Mouse (Mus musculus) ES-Bruce4 (cell line): ENCODE measurements around the gene Rrnad1.

Experiments
- CTCF ChIP-seq: IDR thresholded peaks from one replicate; pipeline ENCODE4 v1.8.1; 2011; ENCODE audit warnings: low read depth, low read length
- EP300 ChIP-seq: IDR thresholded peaks from 2 replicates; pipeline ENCODE4 v1.6.1; 2011; ENCODE audit warnings: low read depth, low read length; ENCODE audit not compliant: insufficient read depth
- POLR2A ChIP-seq: IDR thresholded peaks from one replicate; pipeline ENCODE4 v1.8.1; 2011; ENCODE audit warnings: low read length; ENCODE audit not compliant: insufficient read depth

DNA sequence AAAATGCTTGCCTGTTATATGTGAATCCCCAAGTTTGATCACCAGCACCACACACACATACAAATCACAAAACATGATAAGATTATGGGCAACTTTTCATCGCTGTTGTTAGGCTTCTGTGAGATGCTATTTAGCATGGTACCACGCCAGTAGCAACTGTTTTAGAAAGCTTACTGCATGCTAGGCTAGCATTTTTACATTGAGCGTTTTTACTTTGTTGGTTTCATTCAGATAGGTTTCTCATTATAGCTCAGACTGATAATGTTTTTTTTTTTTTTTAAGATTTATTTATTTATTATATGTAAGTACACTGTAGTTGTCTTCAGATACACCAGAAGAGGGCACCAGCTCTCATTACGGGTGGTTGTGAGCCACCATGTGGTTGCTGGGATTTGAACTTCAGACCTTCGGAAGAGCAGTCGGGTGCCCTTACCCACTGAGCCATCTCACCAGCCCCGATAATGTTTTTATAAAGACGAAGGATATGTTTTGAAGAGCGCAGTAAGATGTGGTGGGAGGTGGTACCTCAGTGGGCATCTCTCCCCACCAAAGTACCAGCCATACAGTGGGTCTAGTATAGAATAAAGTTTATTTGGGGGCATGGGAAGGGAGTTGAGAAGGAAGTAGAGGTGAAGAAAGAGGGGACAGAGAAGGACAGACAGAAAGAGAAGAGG lies 10.1 kb downstream of the Rrnad1 start:
- no peak for TF ChIP-seq POLR2A
- TF ChIP-seq EP300: no peak
- no peak for TF ChIP-seq CTCF
